Mouse (Mus musculus) heart, embryonic 12.5 days (tissue): ENCODE measurements around the gene Ankrd44. TPM values are rescaled to one million over a fixed set of nuclear protein-coding genes. Genes with fewer than 3 reads are reported as not detected.

Experiments
- ATAC-seq: fragments of 200-750 bp; cut with Nextera tagmentation; 2 replicates; pipeline ENCODE4 v1.8.0; 2017; ENCODE audit warnings: moderate TSS enrichment, moderate library complexity; ENCODE audit not compliant: insufficient number of reproducible peaks, low FRiP score
- H3K27ac ChIP-seq: fragments of 300-500 bp; sonication (generic); 2 replicates; pipeline ENCODE4 v1.5.1; 2016; ENCODE audit warnings: mild to moderate bottlenecking, moderate library complexity; ENCODE audit not compliant: poor library complexity, severe bottlenecking
- H3K27me3 ChIP-seq: fragments of 300-500 bp; sonication (generic); replicated peaks from 2 replicates; pipeline ENCODE4 v1.6.1; 2016; ENCODE audit warnings: mild to moderate bottlenecking, moderate library complexity
- H3K36me3 ChIP-seq: fragments of 300-500 bp; sonication (generic); 2 replicates; pipeline ENCODE4 v1.6.1; 2016; ENCODE audit warnings: mild to moderate bottlenecking, moderate library complexity
- H3K4me1 ChIP-seq: fragments of 300-500 bp; sonication (generic); replicated peaks from 2 replicates; pipeline ENCODE4 v1.6.1; 2016; ENCODE audit warnings: mild to moderate bottlenecking
- H3K4me2 ChIP-seq: fragments of 300-500 bp; sonication (generic); 2 replicates; pipeline ENCODE4 v1.6.1; 2016; ENCODE audit warnings: mild to moderate bottlenecking, moderate library complexity
- H3K4me3 ChIP-seq: fragments of 300-500 bp; sonication (generic); 2 replicates; pipeline ENCODE4 v1.5.1; 2016; ENCODE audit warnings: mild to moderate bottlenecking
- H3K9ac ChIP-seq: fragments of 300-500 bp; sonication (generic); 2 replicates; pipeline ENCODE4 v1.6.1; 2016; ENCODE audit warnings: mild to moderate bottlenecking, moderate library complexity
- H3K9me3 ChIP-seq: fragments of 300-500 bp; sonication (generic); replicated peaks from 2 replicates; pipeline ENCODE4 v1.6.1; 2016; ENCODE audit warnings: mild to moderate bottlenecking, moderate library complexity
- WGBS: fragments of 180-500 bp; shearing (Covaris S2); methylation state at CpG from one replicate; pipeline ENCODE4 v1.1.7; 2016; 5-methylcytosine and 5-hydroxymethylcytosine counted together
- microRNA-seq: library from miRNA; unstranded; fragments of <30 nt; microRNA quantifications from one replicate; pipeline ENCODE4, GENCODE M21; 2017
- polyA plus RNA-seq: library from polyadenylated mRNA; unstranded; fragments of >200 nt; fragmentation: Nextera tagmentation; extraction: Ambion mirVana; gene quantifications from 2 replicates; pipeline ENCODE4 v1.2.1, GENCODE M21; 2016

Gene Ankrd44
- polyA plus RNA-seq, 1 experiment from 2014 or later = 11.0 TPM

DNA sequence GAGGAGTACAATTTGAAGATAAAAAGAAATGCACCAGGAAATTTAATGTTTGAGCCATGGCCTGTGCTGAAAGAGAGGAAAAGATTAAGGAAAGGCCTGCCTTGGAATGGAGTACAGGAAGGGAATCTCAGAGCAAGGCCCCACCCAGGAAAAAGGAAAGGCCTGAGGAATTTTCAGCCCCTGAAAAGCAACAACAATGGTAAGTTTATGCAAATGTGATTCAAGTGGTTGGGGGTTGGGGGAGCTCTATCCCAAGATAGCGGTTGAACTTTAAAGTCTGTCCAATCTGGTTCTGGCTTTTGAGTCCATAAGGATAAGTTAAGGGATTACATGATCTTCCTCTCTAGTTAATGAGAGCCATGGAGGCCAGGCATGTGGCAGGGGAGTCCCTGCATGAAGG is 319.3 kb downstream of the Ankrd44 start:
- Histone ChIP-seq H3K9me3 (peaks cover 6% of the 10 kb centered on the region; the same call in 1 of the 2 replicates), H3K27ac (no peak overlapping the region), H3K4me3 (no peak overlapping the region), H3K27me3 (no peaks in the 10 kb centered on the region), H3K9ac (no peak overlapping the region), H3K4me2 (no peak overlapping the region), H3K4me1 (no peaks in the 10 kb centered on the region), H3K36me3 (no peaks in the 10 kb centered on the region)
- ATAC-seq = no peak
- WGBS = 71% methylated on average over 1 of the region's 1 CpGs

DNA sequence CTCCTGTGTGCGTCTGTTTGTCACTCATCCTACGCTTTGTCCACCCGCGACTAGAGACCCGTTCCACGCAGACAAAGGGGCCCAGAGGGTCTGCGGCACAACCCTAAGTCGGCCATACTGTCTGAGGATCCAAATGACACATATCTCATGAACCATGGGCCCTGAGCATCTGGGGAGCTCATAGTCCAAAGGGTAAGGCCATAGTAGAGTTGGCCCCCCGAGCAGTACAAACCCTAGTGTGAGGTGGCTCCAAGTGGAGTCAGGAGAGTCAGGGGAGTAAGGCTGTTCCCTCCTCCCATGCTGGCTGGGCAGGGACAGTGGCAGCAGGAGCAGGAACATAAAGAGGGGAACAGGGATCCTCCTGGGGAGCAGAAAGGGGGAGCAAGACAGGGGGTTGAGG is 324.5 kb downstream of the Ankrd44 start:
- whole genome bisulfite sequencing = 91% methylated on average over 9 of the region's 9 CpGs
- no peak for ATAC-seq

DNA sequence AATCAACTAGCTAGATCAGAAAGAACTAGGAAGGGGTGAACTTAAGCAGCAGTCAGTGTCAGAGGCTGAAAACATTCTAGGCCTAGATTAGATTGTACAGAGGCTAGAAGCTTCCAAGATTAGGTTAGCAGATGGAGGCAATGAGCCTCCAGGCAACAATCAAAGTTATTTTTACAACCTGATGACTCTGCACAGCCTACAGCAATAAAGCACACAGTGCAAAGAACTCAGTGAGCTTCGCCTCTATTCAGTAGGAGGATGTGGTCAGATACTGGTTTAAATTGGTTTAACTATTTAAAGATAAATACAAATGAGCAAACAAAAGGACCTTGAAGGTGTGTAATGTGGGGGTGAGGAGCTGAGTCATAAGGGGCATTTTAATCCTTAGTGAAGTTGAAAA is 325.9 kb downstream of the Ankrd44 start:
- H3K36me3 ChIP-seq = no peaks in the 10 kb centered on the region
- no peaks in the 10 kb centered on the region for H3K27me3 ChIP-seq
- no peak overlapping the region for H3K27ac ChIP-seq
- no peaks in the 10 kb centered on the region; the same call in 1 of the 2 replicates for H3K4me1 ChIP-seq
- no peak overlapping the region for H3K9ac ChIP-seq
- 65% methylated on average over 1 of the region's 1 CpGs for WGBS
- H3K9me3 ChIP-seq = peaks cover 8% of the 10 kb centered on the region; the same call in 1 of the 2 replicates
- no peak for ATAC-seq
- no peak overlapping the region for H3K4me3 ChIP-seq
- H3K4me2 ChIP-seq = no peak overlapping the region

More for the DNA sequence above, 324.5 kb downstream of the Ankrd44 start:
- Histone ChIP-seq H3K9me3 (peaks cover 8% of the 10 kb centered on the region; the same call in 1 of the 2 replicates), H3K36me3 (no peaks in the 10 kb centered on the region), H3K27me3 (no peaks in the 10 kb centered on the region), H3K27ac (no peak overlapping the region), H3K4me1 (no peaks in the 10 kb centered on the region; the same call in 1 of the 2 replicates), H3K4me2 (no peak overlapping the region), H3K4me3 (no peak overlapping the region), H3K9ac (no peak overlapping the region)

DNA sequence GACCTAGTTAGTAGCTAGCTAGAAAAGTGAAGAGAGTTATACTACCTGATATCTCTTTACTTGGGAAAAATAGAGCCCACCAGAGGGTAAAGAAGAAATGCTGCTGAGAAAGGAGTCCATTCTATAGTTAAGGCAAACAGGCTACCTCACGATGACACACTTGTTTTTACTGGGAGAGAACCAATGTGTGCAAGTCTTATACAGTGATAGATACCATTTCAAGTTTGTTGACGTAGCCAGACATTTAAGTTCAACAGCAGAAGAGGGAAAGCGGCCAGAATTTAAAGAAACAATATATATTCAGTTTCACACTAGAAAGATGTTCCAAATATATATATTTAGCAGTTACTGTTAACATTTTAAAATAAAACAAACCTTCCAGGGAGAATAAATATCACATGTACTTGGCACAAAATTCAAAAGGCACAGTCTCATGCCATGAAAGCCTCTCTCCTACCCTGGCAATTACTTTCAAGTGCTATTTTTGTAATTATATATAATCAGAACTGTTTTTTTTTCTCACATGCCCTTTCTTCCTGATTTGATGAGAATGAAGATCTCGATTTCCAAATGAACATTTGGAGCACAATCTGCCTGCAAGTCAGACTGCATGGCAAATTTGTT is 328.5 kb downstream of the Ankrd44 start:
- Histone ChIP-seq H3K36me3 (no peaks in the 10 kb centered on the region), H3K4me1 (no peaks in the 10 kb centered on the region; the same call in 1 of the 2 replicates), H3K4me3 (no peak overlapping the region), H3K4me2 (no peak overlapping the region), H3K27me3 (no peaks in the 10 kb centered on the region), H3K27ac (no peak overlapping the region), H3K9me3 (peaks cover 8% of the 10 kb centered on the region; the same call in 1 of the 2 replicates), H3K9ac (no peak overlapping the region)
- ATAC-seq = no peak
- 69% methylated on average over 4 of the region's 4 CpGs for WGBS

DNA sequence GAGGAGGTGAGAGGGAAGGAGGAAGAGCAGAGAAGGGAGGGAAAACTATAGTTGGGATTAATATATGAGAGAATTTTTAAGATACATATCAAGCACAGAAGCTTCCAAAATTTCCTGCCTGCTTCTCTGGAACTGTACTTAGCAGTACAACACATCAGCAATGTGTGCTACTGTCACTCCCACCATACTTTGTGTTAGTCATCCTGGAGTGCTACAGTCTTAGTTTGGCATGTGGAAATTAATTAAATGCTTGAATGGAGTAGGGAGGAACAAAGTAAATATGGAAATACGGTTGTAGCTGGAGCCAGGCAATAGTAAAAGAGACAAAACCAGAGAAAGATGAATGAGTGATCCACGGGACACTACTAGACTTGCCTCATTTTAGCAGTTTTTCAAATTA is 330.0 kb downstream of the Ankrd44 start:
- Histone ChIP-seq H3K4me3 (no peak overlapping the region), H3K9ac (no peak overlapping the region), H3K27me3 (no peaks in the 10 kb centered on the region), H3K9me3 (peaks cover 8% of the 10 kb centered on the region; the same call in 1 of the 2 replicates), H3K4me1 (no peaks in the 10 kb centered on the region; the same call in 1 of the 2 replicates), H3K36me3 (no peaks in the 10 kb centered on the region), H3K4me2 (no peak overlapping the region), H3K27ac (no peak overlapping the region)
- ATAC-seq = no peak
- 78% methylated on average over 2 of the region's 2 CpGs for WGBS

Small RNAs within 50 kb of the gene (microRNA-seq; reads per million reads assigned to microRNA genes)
- gene Gm24053 = not detected

Other genes with a start within 250 kb of the Ankrd44 start
- 208 and 217 TPM in 2 replicates for gene Sf3b1, start 101.1 kb upstream of the Ankrd44 start, polyA plus RNA-seq
- 23.1 and 25.3 TPM in 2 replicates for gene Coq10b, start 126.4 kb upstream of the Ankrd44 start, polyA plus RNA-seq
- gene Hspe1, start 161.7 kb upstream of the Ankrd44 start, polyA plus RNA-seq = 427 and 428 TPM in 2 replicates
- 562 and 569 TPM in 2 replicates for gene Hspd1, start 161.9 kb upstream of the Ankrd44 start, polyA plus RNA-seq
- gene Mob4, start 204.8 kb upstream of the Ankrd44 start, polyA plus RNA-seq = 104 and 110 TPM in 2 replicates